Mouse (Mus musculus): Measurements from ENCODE around the gene Hyal2. TPM values are rescaled to one million over a fixed set of nuclear protein-coding genes. Genes with fewer than 3 reads are reported as not detected.

Hyal2 gene
- polyA plus RNA-seq, 1 experiment from 2014 or later: 34.4 TPM

DNA sequence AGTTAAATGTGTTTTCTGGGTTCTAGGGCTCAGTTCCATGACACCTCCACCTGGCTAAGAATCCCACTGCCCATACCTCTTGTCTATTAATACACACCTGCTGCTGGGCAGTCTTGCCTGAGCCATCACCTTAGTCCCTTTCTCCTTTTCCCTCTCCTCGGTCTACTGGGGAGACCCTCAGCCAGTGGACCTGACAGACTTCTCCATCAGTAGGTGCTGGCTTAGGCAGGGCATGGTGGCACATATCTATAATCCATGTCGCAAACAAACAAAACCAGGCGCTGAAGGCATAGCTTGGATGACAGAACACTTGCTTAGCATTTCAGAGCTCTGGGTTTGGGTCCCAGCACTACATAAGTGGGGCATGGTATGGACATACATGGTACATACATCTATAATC, 29.0 kb upstream of the Hyal2 start:
- ATAC-seq: no peak
- TF ChIP-seq CTCF (IDR thresholded peaks at IDR 0.05): no peak
- CTCF ChIA-PET: interaction anchor here (1.4 kb wide), 1 partner anchor 10 kb away, joined by 3 read pairs; no protein-coding TSS in a partner anchor
- no peak for DNase-seq (ENCODE audit: low read depth, low spot score)
- in situ Hi-C loops (cut with MboI; ENCODE audit: low pct_unique_long_range_greater_than_20kb): loop anchor here (25.0 kb wide), 1 partner anchor 851 kb away; the partner anchor contains the start of gene Tex264
- no peaks in the 10 kb centered on the region for H3K27me3 ChIP-seq
- POLR2A ChIA-PET: interaction anchor here (0.7 kb wide), 1 partner anchor 217 kb away, joined by 3 read pairs; no protein-coding TSS in a partner anchor

DNA sequence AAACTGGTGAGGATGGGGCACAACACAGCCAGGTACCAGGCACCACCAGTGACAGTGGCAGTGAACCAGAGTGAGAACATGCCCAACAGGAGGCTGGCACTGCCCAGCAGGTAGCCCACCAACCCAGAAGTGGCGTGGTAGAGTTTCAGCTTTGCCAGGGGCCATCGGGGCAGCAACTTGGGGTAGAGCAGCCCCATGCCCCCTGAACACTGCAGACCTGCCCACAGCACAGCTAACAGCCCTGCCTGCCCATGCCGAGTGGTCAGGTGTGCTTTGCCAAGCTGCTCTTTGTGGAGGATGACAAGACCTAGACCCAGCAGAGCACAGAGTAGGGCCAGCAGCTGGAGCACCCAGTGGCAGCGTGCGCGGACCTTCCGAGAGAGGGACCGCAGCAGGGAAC, 27.8 kb upstream of the Hyal2 start:
- CTCF ChIA-PET: interaction anchor here (1.4 kb wide), 1 partner anchor 9 kb away, joined by 3 read pairs; no protein-coding TSS in a partner anchor
- POLR2A ChIA-PET: no interaction called here
- no peak for DNase-seq (ENCODE audit: low read depth, low spot score)
- TF ChIP-seq CTCF (IDR thresholded peaks at IDR 0.05): no peak
- no peaks in the 10 kb centered on the region for H3K27me3 ChIP-seq
- in situ Hi-C loops (cut with MboI; ENCODE audit: low pct_unique_long_range_greater_than_20kb): loop anchor here (25.0 kb wide), 1 partner anchor 853 kb away; the partner anchor contains the start of gene Tex264
- no peak for ATAC-seq

DNA sequence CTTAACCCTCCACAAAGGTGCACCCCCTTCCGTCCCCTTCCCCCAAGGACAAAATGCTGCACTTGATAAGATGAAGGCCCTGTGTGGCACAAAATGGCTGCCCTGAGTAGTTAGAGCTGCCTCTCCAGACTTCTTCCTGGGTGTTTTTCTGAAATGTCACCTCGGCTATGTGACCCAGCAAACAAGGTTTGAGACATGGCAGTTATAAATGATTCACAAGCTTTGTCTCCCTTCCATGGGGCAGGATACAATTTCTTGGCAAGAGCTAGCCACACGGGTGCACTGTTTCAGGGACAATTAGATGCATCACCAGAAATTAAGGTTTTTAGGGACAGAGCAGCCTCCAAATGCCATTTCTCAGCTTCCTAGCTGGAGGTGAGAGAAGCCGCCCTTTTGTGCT, 27.3 kb upstream of the Hyal2 start:
- in situ Hi-C loops (cut with MboI; ENCODE audit: low pct_unique_long_range_greater_than_20kb): loop anchor here (25.0 kb wide), 1 partner anchor 853 kb away; the partner anchor contains the start of gene Tex264
- no peaks in the 10 kb centered on the region for H3K27me3 ChIP-seq
- ATAC-seq (no peak), DNase-seq (ENCODE audit: low read depth, low spot score) (no peak)
- CTCF ChIA-PET: no interaction called here
- no peak for TF ChIP-seq CTCF (IDR thresholded peaks at IDR 0.05)
- POLR2A ChIA-PET: interaction anchor here (2.0 kb wide), 1 partner anchor 14 kb away, joined by 10 read pairs; no protein-coding TSS in a partner anchor

DNA sequence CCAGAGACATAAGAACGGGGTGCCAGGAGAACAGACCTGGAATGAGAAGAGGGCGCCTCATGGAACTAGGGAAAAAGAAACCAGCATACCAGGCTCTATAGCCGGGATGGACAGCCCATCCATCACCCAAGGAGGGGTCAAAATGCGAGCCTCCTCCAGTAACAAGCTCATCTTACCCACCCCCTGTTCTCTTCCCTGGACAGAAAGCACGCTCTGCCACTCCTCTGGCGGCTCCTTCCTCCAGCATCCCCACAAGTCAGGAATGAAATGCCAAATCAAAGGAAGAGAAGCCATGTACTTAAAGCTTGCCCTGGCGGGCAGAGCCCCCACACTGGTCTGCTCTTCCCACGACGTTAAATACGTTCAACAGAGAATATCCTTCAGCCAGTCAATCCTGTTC, 26.7 kb upstream of the Hyal2 start:
- DNase-seq (ENCODE audit: low read depth, low spot score): no peak
- no peak for ATAC-seq
- no peaks in the 10 kb centered on the region for H3K27me3 ChIP-seq
- ChIA-PET POLR2A (interaction anchor here (2.0 kb wide), 1 partner anchor 13 kb away, joined by 10 read pairs; no protein-coding TSS in a partner anchor), CTCF (no interaction called here)
- TF ChIP-seq CTCF (IDR thresholded peaks at IDR 0.05): no peak
- in situ Hi-C loops (cut with MboI; ENCODE audit: low pct_unique_long_range_greater_than_20kb): loop anchor here (25.0 kb wide), 1 partner anchor 854 kb away; the partner anchor contains the start of gene Tex264

DNA sequence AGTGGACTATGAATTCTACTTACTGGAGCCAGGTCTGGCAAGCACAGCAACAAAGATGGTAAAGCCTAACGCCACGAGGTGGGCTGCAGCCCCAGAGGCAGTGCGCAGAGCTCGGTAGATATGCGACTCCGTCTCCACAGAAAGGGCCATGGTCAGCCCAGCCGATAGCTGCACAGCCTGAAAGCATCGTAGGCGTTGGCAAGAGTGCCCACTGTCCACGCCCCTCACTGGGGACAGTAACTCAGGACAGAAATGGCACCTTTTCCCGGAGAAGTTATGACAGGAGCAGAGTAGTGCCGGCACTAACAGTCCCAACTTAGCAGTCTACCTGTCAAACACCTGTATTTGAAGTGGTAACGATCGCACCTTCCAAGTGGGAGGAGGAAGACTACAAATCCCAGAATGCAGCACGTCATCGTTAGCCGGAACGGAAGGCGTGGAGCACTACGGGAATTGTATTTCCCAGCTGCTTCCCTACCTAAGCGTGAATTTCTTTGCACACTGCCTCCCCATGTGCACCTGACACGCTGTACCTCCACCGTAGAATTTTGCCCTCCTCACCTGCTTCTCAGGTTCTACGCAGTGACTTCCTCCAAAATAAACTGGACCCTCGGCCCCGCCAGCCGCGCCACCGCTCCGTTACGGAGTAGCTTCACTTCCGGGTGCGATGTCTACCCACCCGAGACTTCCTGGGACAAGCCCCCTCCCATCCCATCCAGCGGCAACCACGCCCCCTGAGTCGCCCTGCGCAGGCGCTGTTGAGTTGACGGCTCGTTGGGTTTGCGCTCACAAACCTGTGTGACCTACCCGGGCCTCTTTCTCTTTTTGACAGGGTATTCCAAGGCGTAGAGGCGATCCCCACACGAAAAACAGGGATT, 26.0 kb upstream of the Hyal2 start, which contains the start of the genes Cyb561d2 and Nprl2:
Gene Cyb561d2 (minus strand): TSS at position 720 of the 878 bp plus-strand sequence.
Gene Nprl2 (plus strand): TSS at position 753 of the 878 bp plus-strand sequence.
- POLR2A ChIA-PET: interaction anchor here (1.6 to 2.0 kb wide), 2 partner anchors 12 to 15 kb away, joined by 4 to 10 read pairs; no protein-coding TSS in a partner anchor
- ATAC-seq: peak; percentile 75
- no peak for TF ChIP-seq CTCF (IDR thresholded peaks at IDR 0.05)
- H3K27me3 ChIP-seq: no peaks in the 10 kb centered on the region
- no peak for DNase-seq (ENCODE audit: low read depth, low spot score)
- CTCF ChIA-PET: no interaction called here
- in situ Hi-C loops (cut with MboI; ENCODE audit: low pct_unique_long_range_greater_than_20kb): loop anchor here (25.0 kb wide), 1 partner anchor 854 kb away; the partner anchor contains the start of gene Tex264

DNA sequence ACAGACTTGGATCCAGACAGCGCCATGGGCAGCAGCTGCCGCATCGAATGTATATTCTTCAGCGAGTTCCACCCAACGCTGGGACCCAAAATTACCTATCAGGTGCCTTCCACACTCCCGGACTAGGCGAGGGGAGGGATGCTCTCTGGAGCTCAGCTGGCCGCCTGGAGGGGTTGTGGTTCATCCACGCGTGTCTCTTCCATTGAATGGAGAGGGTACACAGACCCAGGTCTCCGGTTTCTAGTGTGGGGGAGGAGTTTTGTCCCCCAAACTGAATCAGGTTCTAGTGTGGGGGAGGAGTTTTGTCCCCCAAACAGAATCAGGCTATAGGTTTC, 25.4 kb upstream of the Hyal2 start:
- DNase-seq (ENCODE audit: low read depth, low spot score): no peak
- CTCF ChIA-PET: no interaction called here
- in situ Hi-C loops (cut with MboI; ENCODE audit: low pct_unique_long_range_greater_than_20kb): loop anchor here (25.0 kb wide), 1 partner anchor 855 kb away; the partner anchor contains the start of gene Tex264
- no peaks in the 10 kb centered on the region for H3K27me3 ChIP-seq
- POLR2A ChIA-PET: interaction anchor here (1.6 to 2.0 kb wide), 2 partner anchors 12 to 14 kb away, joined by 4 to 10 read pairs; no protein-coding TSS in a partner anchor
- no peak for ATAC-seq
- TF ChIP-seq CTCF (IDR thresholded peaks at IDR 0.05): no peak

DNA sequence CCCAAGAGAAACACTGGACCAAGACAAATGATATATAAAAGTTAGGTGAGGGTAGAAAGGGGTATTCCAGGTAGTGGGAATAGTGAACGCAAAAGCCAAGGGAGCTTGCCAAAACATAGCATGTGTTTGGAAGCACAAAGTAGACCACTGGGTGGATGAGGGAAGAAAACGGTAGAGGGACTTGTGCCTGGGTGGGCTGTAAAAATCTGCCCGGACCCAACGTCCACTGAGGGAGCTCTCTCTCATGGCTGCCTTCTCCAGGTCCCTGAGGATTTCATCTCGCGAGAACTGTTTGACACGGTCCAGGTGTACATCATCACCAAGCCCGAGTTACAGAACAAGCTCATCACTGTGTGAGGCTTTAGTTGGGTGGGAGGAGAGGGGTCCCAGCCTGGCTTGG, 25.0 kb upstream of the Hyal2 start:
- DNase-seq (ENCODE audit: low read depth, low spot score): no peak
- in situ Hi-C loops (cut with MboI; ENCODE audit: low pct_unique_long_range_greater_than_20kb): loop anchor here (25.0 kb wide), 1 partner anchor 855 kb away; the partner anchor contains the start of gene Tex264

DNA sequence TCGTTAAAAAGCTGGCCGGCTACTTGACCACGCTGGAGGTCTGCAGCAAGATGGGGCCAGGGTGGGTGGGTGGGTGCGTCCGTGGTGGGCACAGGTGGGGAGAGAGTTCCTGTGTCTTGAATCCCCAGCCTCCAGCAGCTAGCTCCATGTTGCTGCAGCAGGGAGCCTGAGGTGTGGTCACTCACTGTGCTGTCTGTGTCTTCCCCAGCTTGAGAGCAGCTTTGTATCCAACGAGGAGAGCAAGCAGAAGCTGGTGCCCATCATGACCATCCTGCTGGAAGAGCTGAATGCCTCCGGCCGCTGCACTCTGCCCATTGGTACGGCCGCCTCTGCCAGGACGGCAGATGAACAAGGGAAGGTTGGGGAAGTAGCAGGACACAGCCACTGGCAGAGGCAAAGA, 24.4 kb upstream of the Hyal2 start:
- DNase-seq (ENCODE audit: low read depth, low spot score): no peak
- ChIA-PET POLR2A (interaction anchor here (0.9 kb wide), 1 partner anchor 10 kb away, joined by 3 read pairs; no protein-coding TSS in a partner anchor), CTCF (no interaction called here)
- no peak for TF ChIP-seq CTCF (IDR thresholded peaks at IDR 0.05)
- in situ Hi-C loops (cut with MboI; ENCODE audit: low pct_unique_long_range_greater_than_20kb): loop anchor here (25.0 kb wide), 1 partner anchor 856 kb away; the partner anchor contains the start of gene Tex264
- no peak for ATAC-seq
- H3K27me3 ChIP-seq: no peaks in the 10 kb centered on the region

More for the DNA sequence above, 25.0 kb upstream of the Hyal2 start:
- no peaks in the 10 kb centered on the region for H3K27me3 ChIP-seq
- ChIA-PET CTCF (no interaction called here), POLR2A (interaction anchor here (0.9 to 1.6 kb wide), 2 partner anchors 11 to 14 kb away, joined by 3 to 4 read pairs; no protein-coding TSS in a partner anchor)
- no peak for TF ChIP-seq CTCF (IDR thresholded peaks at IDR 0.05)
- no peak for ATAC-seq

DNA sequence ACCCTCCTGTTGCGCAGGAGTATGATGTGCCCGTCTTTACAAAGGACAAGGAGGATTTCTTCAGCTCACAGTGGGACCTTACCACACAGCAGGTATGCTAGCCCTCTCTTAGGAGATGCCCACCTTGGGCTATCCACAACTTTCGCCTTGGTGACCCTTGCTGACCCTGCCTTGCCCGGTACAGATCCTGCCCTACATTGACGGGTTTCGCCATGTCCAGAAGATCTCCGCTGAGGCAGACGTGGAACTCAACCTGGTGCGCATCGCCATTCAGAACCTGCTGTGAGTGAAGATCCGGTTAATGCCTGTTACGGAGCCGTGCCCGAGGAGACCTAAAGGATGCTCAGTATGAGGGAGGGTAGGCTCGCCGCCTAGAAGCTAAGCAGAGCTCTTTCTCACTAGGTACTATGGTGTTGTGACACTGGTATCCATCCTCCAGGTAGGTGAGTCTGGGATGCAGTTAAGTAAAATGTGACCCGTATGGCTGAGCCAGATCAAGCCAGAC, 23.5 kb upstream of the Hyal2 start:
- no peaks in the 10 kb centered on the region for H3K27me3 ChIP-seq
- in situ Hi-C loops (cut with MboI; ENCODE audit: low pct_unique_long_range_greater_than_20kb): loop anchor here (25.0 kb wide), 1 partner anchor 857 kb away; the partner anchor contains the start of gene Tex264
- no peak for DNase-seq (ENCODE audit: low read depth, low spot score)
- ChIA-PET CTCF (no interaction called here), POLR2A (no interaction called here)
- no peak for TF ChIP-seq CTCF (IDR thresholded peaks at IDR 0.05)
- ATAC-seq: no peak

DNA sequence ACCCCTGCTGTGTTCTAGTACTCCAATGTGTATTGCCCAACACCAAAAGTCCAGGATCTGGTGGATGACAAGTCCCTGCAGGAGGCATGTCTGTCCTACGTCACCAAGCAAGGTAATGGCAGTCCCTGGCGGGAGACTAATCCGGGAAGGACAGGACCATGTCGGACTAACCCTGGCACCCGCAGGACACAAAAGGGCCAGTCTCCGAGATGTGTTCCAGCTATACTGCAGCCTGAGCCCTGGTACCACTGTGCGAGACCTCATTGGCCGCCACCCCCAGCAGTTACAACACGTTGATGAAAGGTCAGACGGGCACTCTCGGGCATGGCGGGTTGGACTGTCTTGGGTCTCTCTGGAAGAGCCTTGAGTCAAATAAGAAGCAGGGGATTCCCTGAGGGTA, 23.0 kb upstream of the Hyal2 start:
- in situ Hi-C loops (cut with MboI; ENCODE audit: low pct_unique_long_range_greater_than_20kb): loop anchor here (25.0 kb wide), 1 partner anchor 857 kb away; the partner anchor contains the start of gene Tex264
- ATAC-seq (no peak), DNase-seq (ENCODE audit: low read depth, low spot score) (no peak)
- ChIA-PET CTCF (no interaction called here), POLR2A (no interaction called here)
- TF ChIP-seq CTCF (IDR thresholded peaks at IDR 0.05): no peak
- no peaks in the 10 kb centered on the region for H3K27me3 ChIP-seq
